Mouse (Mus musculus): Measurements from ENCODE around the gene Gpha2. TPM values are rescaled to one million over a fixed set of nuclear protein-coding genes. Genes with fewer than 3 reads are reported as not detected.

Gene Gpha2
- total and polyA plus RNA-seq, 3 experiments, result not detected

DNA sequence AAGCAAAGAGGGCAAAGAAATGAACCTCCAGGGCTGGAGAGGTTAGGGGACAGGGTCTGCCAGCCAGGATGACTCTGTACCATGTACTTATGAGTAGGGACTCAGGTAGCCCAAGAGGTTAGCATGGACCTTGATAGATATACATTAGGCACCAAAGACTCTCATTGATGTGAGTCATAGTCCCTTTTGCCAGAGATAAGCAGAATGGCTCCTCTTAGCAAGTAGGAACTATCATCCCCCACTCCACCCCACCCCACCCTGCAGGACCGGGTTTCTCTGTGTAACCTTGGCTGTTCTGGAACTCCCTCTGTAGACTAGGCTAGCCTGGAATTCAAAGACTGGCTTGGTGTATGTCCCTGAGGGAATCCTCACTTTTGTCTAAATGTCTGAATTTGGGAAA is 14.0 kb downstream of the Gpha2 start:
- Histone ChIP-seq H3K4me1 (ENCODE audit: control insufficient read depth in 1 of 2, insufficient read depth in 2 of 2) (peaks cover 0 to 27% of the 10 kb centered on the region in 2 experiments; a peak in 2 of 4 replicates), H3K4me3 (replicated peaks in 1 of 3; ENCODE audit: low read depth in 2 of 3, low read length in 2 of 3, poor library complexity in 1 of 3) (no peak overlapping the region), H3K27me3 (replicated peaks) (no peaks in the 10 kb centered on the region), H3K36me3 (replicated peaks in 1 of 2; ENCODE audit: control insufficient read depth in 1 of 2, insufficient read depth in 1 of 2, low read length in 1 of 2) (peaks cover 8 to 21% of the 10 kb centered on the region in 2 experiments), H3K4me2 (ENCODE audit: insufficient read depth, low read depth, poor library complexity, severe bottlenecking) (no peak overlapping the region), H3K9ac (ENCODE audit: insufficient read depth, low read depth) (no peak overlapping the region), H3K27ac (ENCODE audit: insufficient read depth, low read depth) (no peak overlapping the region), H3K79me2 (replicated peaks; ENCODE audit: control insufficient read depth, extremely low read depth, insufficient read depth, poor library complexity, severe bottlenecking) (peaks cover 10% of the 10 kb centered on the region; the same call in 1 of the 2 replicates), H3K9me3 (replicated peaks; ENCODE audit: low read length) (no peaks in the 10 kb centered on the region)
- no peak for DNase-seq (ENCODE audit: extremely low read depth)
- dilution Hi-C loops (cut with MboI; ENCODE audit: extremely low pct_ligation_motif_present, extremely low pct_unique_long_range_greater_than_20kb, low sequenced_read_pairs) (no loop called here), in situ Hi-C loops (cut with MboI; ENCODE audit: low pct_ligation_motif_present, low pct_unique_long_range_greater_than_20kb, low sequenced_read_pairs) (no loop called here)
- TF ChIP-seq TCF12 (IDR thresholded peaks at IDR 0.05; ENCODE audit: low read depth, low read length), result no peak
- no peak for TF ChIP-seq CHD2 (IDR thresholded peaks at IDR 0.05; ENCODE audit: low read length)
- no peak for TF ChIP-seq HCFC1 (IDR thresholded peaks at IDR 0.05; ENCODE audit: low read depth, low read length)
- TF ChIP-seq ZMIZ1 (IDR thresholded peaks at IDR 0.05; ENCODE audit: low read depth, low read length), result no peak
- TF ChIP-seq MEF2A (IDR thresholded peaks at IDR 0.05; ENCODE audit: borderline replicate concordance, low read depth, low read length), result no peak
- TF ChIP-seq IRF4 (IDR thresholded peaks at IDR 0.05; ENCODE audit: low read depth, low read length), result no peak
- no peak for TF ChIP-seq CTCF (conservative IDR thresholded peaks at IDR 0.05 in 1 of 2, IDR thresholded peaks at IDR 0.05 in 1 of 2; ENCODE audit: low read depth in 2 of 2, low read length in 2 of 2)
- TF ChIP-seq UBTF (IDR thresholded peaks at IDR 0.05; ENCODE audit: low read depth, low read length), result no peak
- TF ChIP-seq ZC3H11A (IDR thresholded peaks at IDR 0.05; ENCODE audit: low read depth, low read length), result no peak

- no peak overlapping the region for H3K27ac ChIP-seq (ENCODE audit: insufficient read depth, low read depth)
- in situ Hi-C loops (cut with MboI; ENCODE audit: low pct_ligation_motif_present, low pct_unique_long_range_greater_than_20kb, low sequenced_read_pairs), result no loop called here
Observed at GRCm38 (mm10) chr19:6240725-6241124, 14.5 kb downstream of the Gpha2 start.

DNA sequence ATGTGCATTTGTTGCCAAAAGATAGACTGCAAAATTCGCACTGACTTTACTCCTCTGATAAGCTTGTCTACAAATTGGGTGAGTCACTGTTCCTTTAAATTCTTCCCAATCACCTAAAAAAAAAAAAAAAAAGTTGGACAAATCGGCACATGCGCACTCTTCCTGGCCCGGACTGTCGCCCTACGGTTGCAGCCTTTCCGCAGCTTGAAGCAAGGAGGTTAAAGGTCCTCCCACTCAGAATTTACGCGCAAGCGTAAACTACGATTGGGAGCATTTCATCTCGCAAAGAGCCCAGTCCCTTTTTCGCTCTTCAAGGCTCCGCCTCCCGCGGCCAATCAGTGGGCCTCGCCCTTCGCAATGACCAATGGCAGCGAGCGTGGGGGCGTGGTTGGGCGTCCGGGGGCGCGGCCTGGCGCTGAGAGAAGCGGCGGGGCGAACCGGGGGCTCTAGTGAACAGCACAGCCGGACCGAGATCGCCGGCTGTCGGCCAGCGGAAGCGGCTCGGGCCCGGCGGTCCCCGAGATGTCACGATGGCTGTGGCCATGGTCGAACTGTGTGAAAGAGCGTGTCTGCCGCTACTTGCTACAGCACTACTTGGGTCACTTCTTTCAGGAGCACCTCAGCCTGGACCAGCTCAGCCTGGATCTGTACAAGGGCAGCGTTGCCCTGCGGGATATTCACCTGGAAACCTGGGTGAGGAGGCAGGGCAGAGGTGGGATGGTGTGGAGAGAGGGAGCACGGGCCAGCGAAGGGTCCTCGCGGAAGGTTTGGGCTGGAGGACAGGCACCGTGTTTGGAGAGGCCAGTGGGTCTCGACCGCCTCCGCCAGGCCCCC is 15.3 kb downstream of the Gpha2 start, which contains the start of gene Atg2a:
Gene Atg2a, plus strand, starts transcription at position 395 of the 834 bp plus-strand sequence.
- Histone ChIP-seq H3K27ac (ENCODE audit: insufficient read depth, low read depth) (peak within 1 kb of the TSS; percentile 67), H3K9me3 (replicated peaks; ENCODE audit: low read length) (no peaks in the 10 kb centered on the region), H3K4me2 (ENCODE audit: insufficient read depth, low read depth, poor library complexity, severe bottlenecking) (peak within 1 kb of the TSS; percentile 83), H3K79me2 (replicated peaks; ENCODE audit: control insufficient read depth, extremely low read depth, insufficient read depth, poor library complexity, severe bottlenecking) (peaks cover 10% of the 10 kb centered on the region; the same call in 1 of the 2 replicates), H3K27me3 (replicated peaks) (no peaks in the 10 kb centered on the region), H3K4me3 (replicated peaks in 1 of 3; ENCODE audit: low read depth in 2 of 3, low read length in 2 of 3, poor library complexity in 1 of 3) (peak within 1 kb of the TSS; percentile 78 to 100 (median 98)), H3K9ac (ENCODE audit: insufficient read depth, low read depth) (peak within 1 kb of the TSS; percentile 95), H3K36me3 (replicated peaks in 1 of 2; ENCODE audit: control insufficient read depth in 1 of 2, insufficient read depth in 1 of 2, low read length in 1 of 2) (peaks cover 19 to 32% of the 10 kb centered on the region in 2 experiments), H3K4me1 (ENCODE audit: control insufficient read depth in 1 of 2, insufficient read depth in 2 of 2) (peaks cover 0 to 21% of the 10 kb centered on the region in 2 experiments; a peak in 2 of 4 replicates)
- dilution Hi-C loops (cut with MboI; ENCODE audit: extremely low pct_ligation_motif_present, extremely low pct_unique_long_range_greater_than_20kb, low sequenced_read_pairs), result no loop called here
- in situ Hi-C loops (cut with MboI; ENCODE audit: low pct_ligation_motif_present, low pct_unique_long_range_greater_than_20kb, low sequenced_read_pairs), result no loop called here
- peak; percentile 99 for DNase-seq (ENCODE audit: extremely low read depth)
- TF ChIP-seq POLR2A (IDR thresholded peaks at IDR 0.05; ENCODE audit: low read depth, low read length) (peak; percentile 68), MXI1 (IDR thresholded peaks at IDR 0.05; ENCODE audit: low read depth, low read length) (peak; percentile 74; the same call in 1 of the 2 replicates), JUN (IDR thresholded peaks at IDR 0.05; ENCODE audit: insufficient read depth, low read depth, low read length) (peak; percentile 18; the same call in 1 of the 2 replicates), NELFE (IDR thresholded peaks at IDR 0.05; ENCODE audit: low read depth, low read length) (peak; percentile 56; the same call in 1 of the 2 replicates), MAFK (IDR thresholded peaks at IDR 0.05; ENCODE audit: insufficient replicate concordance, low read length) (no peak), MAX (IDR thresholded peaks at IDR 0.05; ENCODE audit: low read length) (0 out of 2 replicates have a peak, but pooled peaks have one; percentile 18), MEF2A (IDR thresholded peaks at IDR 0.05; ENCODE audit: borderline replicate concordance, low read depth, low read length) (peak; percentile 45; the same call in 1 of the 2 replicates), SIN3A (IDR thresholded peaks at IDR 0.05; ENCODE audit: low read length) (peak; percentile 87), TCF12 (IDR thresholded peaks at IDR 0.05; ENCODE audit: low read depth, low read length) (peak; percentile 58), UBTF (IDR thresholded peaks at IDR 0.05; ENCODE audit: low read depth, low read length) (peak; percentile 100), TBP (conservative IDR thresholded peaks at IDR 0.05; ENCODE audit: low read depth, low read length) (peak; percentile 37; the same call in 1 of the 2 replicates), RAD21 (IDR thresholded peaks at IDR 0.05; ENCODE audit: low read depth, low read length) (no peak), IRF4 (IDR thresholded peaks at IDR 0.05; ENCODE audit: low read depth, low read length) (0 out of 2 replicates have a peak, but pooled peaks have one; percentile 8), BHLHE40 (IDR thresholded peaks at IDR 0.05; ENCODE audit: low read depth, low read length) (no peak), ZKSCAN1 (IDR thresholded peaks at IDR 0.05; ENCODE audit: borderline replicate concordance, low read depth, low read length) (0 out of 2 replicates have a peak, but pooled peaks have one; percentile 28), RCOR1 (conservative IDR thresholded peaks at IDR 0.05; ENCODE audit: low read depth, low read length) (no peak)

More at GRCm38 (mm10) chr19:6240725-6241124, 14.5 kb downstream of the Gpha2 start:
- Histone ChIP-seq H3K79me2 (replicated peaks; ENCODE audit: control insufficient read depth, extremely low read depth, insufficient read depth, poor library complexity, severe bottlenecking) (peaks cover 10% of the 10 kb centered on the region; the same call in 1 of the 2 replicates), H3K9me3 (replicated peaks; ENCODE audit: low read length) (no peaks in the 10 kb centered on the region), H3K9ac (ENCODE audit: insufficient read depth, low read depth) (peak overlapping the region; percentile 11; the same call in 1 of the 2 replicates), H3K27me3 (replicated peaks) (no peaks in the 10 kb centered on the region), H3K36me3 (replicated peaks in 1 of 2; ENCODE audit: control insufficient read depth in 1 of 2, insufficient read depth in 1 of 2, low read length in 1 of 2) (peaks cover 12 to 25% of the 10 kb centered on the region in 2 experiments), H3K4me1 (ENCODE audit: control insufficient read depth in 1 of 2, insufficient read depth in 2 of 2) (peaks cover 0 to 24% of the 10 kb centered on the region in 2 experiments; a peak in 2 of 4 replicates), H3K4me2 (ENCODE audit: insufficient read depth, low read depth, poor library complexity, severe bottlenecking) (peak overlapping the region; percentile 11; the same call in 1 of the 2 replicates), H3K4me3 (replicated peaks in 1 of 3; ENCODE audit: low read depth in 2 of 3, low read length in 2 of 3, poor library complexity in 1 of 3) (peak overlapping the region in 2 of 3 experiments; percentile 48 to 78)
- dilution Hi-C loops (cut with MboI; ENCODE audit: extremely low pct_ligation_motif_present, extremely low pct_unique_long_range_greater_than_20kb, low sequenced_read_pairs), result no loop called here
- TF ChIP-seq MXI1 (IDR thresholded peaks at IDR 0.05; ENCODE audit: low read depth, low read length) (no peak), JUND (conservative IDR thresholded peaks at IDR 0.05; ENCODE audit: low read depth, low read length) (no peak)
- DNase-seq (ENCODE audit: extremely low read depth), result no peak

Data from CH12.LX (cell line).